Mouse (Mus musculus): ENCODE measurements around the gene Nudt10. TPM values are rescaled to one million over a fixed set of nuclear protein-coding genes. Genes with fewer than 3 reads are reported as not detected.
"Not testable (repeated sequence)": the region's sequence is repeated elsewhere in the genome, so short reads cannot be mapped to it uniquely, and the experiment has no call there.

Gene Nudt10
- polyA plus RNA-seq (2012; fragmentation: generic; extraction: Trizol) = 0.20 TPM
- long read RNA-seq, experiment 1 = 0 reads
- long read RNA-seq, experiment 2, partial matches to known transcripts = 0 of 1 reads
- long read RNA-seq, experiment 2, other reads (novel, unspliced or antisense) = 0 of 1 reads

- H3K4me3 ChIP-seq (ENCODE audit: insufficient read depth, poor library complexity, severe bottlenecking); H3K36me3 ChIP-seq (ENCODE audit: control insufficient read depth, insufficient read depth); H3K79me3 ChIP-seq (ENCODE audit: low read depth); H3K27me3 ChIP-seq (ENCODE audit: control insufficient read depth, insufficient read depth, insufficient read length); H3ac ChIP-seq (ENCODE audit: control insufficient read depth, insufficient read length, low read depth); H3K79me2 ChIP-seq (ENCODE audit: control insufficient read depth, insufficient read depth): not testable (repeated sequence)
Observed at GRCm38 (mm10) chrX:6172823-6173640, at the start of gene Nudt10. TSS of gene Nudt10 (minus strand) at chrX:6173015.

- H3K36me3 ChIP-seq (ENCODE audit: control insufficient read depth, insufficient read depth); H3K79me3 ChIP-seq (ENCODE audit: low read depth); H3K79me2 ChIP-seq (ENCODE audit: control insufficient read depth, insufficient read depth); H3K4me3 ChIP-seq (ENCODE audit: insufficient read depth, poor library complexity, severe bottlenecking); H3ac ChIP-seq (ENCODE audit: control insufficient read depth, insufficient read length, low read depth); H3K27me3 ChIP-seq (ENCODE audit: control insufficient read depth, insufficient read depth, insufficient read length): not testable (repeated sequence)
Observed at GRCm38 (mm10) chrX:6172136-6172822, 536 bp downstream of the Nudt10 start.

GRCm38 (mm10) chrX:6171718-6172117 is 1.1 kb downstream of the Nudt10 start:
- Histone ChIP-seq H3K27me3 (ENCODE audit: control insufficient read depth, insufficient read depth, insufficient read length) (no peaks in the 10 kb centered on the region), H3ac (ENCODE audit: control insufficient read depth, insufficient read length, low read depth) (no peak overlapping the region), H3K79me3 (ENCODE audit: low read depth) (no peaks in the 10 kb centered on the region), H3K4me3 (ENCODE audit: insufficient read depth, poor library complexity, severe bottlenecking) (no peak overlapping the region), H3K79me2 (ENCODE audit: control insufficient read depth, insufficient read depth) (no peaks in the 10 kb centered on the region), H3K36me3 (ENCODE audit: control insufficient read depth, insufficient read depth) (no peaks in the 10 kb centered on the region)
- TF ChIP-seq MYOD1 (IDR thresholded peaks at IDR 0.05; ENCODE audit: control insufficient read depth, insufficient read length, low read depth) (no peak), USF1 (IDR thresholded peaks at IDR 0.05; ENCODE audit: low read depth) (no peak), CEBPB (IDR thresholded peaks at IDR 0.05; ENCODE audit: low read depth) (no peak), FOSL1 (IDR thresholded peaks at IDR 0.05; ENCODE audit: insufficient read depth, low read length, poor library complexity, severe bottlenecking) (no peak), MAX (IDR thresholded peaks at IDR 0.05) (no peak), CTCF (IDR thresholded peaks at IDR 0.05; ENCODE audit: control insufficient read depth, insufficient read depth, insufficient read length) (no peak), MYOG (IDR thresholded peaks at IDR 0.05; ENCODE audit: control insufficient read depth, extremely low read depth, insufficient read length) (no peak)

Other genes starting within 250 kb of the Nudt10 start
- gene Nudt11, start 125.6 kb downstream of the Nudt10 start, polyA plus RNA-seq (2012; fragmentation: generic; extraction: Trizol) = not detected
- not detected for gene AU022751, start 89.6 kb downstream of the Nudt10 start, polyA plus RNA-seq (2012; fragmentation: generic; extraction: Trizol)
- gene Bmp15, start 147.7 kb upstream of the Nudt10 start, polyA plus RNA-seq (2012; fragmentation: generic; extraction: Trizol) = not detected
- 3.1 TPM for gene Shroom4, start 226.8 kb upstream of the Nudt10 start, polyA plus RNA-seq (2012; fragmentation: generic; extraction: Trizol)